Mouse (Mus musculus): ENCODE data around the gene Rbmxl1. TPM values are rescaled to one million over a fixed set of nuclear protein-coding genes. Genes with fewer than 3 reads are reported as not detected.

Gene Rbmxl1
- polyA plus RNA-seq, 1 experiment from 2014 or later, result 344 TPM

DNA sequence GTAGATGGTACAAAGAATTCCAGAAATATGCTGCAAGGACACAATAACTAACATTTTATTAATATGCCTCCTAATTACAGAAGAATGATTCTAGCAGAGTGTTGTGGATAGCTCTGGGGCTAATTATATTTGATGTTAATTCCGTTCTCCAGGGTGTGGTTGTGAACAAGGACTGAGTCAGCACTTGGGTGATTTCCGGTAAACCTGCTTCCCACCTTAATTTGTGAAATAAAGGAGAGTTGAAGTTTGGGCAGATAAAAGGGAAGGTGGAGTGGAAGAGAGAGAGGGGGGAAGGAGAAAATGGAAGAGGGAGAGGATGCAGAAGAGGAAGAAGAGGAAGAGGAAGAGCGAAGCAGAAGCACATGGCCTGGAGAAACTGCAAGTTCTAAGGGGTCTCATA is 19.0 kb downstream of the Rbmxl1 start:
- Histone ChIP-seq H3K4me1 (replicated peaks) (no peaks in the 10 kb centered on the region), H3K27ac (no peak overlapping the region), H3K36me3 (no peaks in the 10 kb centered on the region), H3K4me3 (replicated peaks) (no peak overlapping the region), H3K27me3 (no peaks in the 10 kb centered on the region), H3K9ac (replicated peaks) (no peak overlapping the region), H3K4me2 (no peak overlapping the region), H3K9me3 (no peaks in the 10 kb centered on the region)
- no peak for ATAC-seq (ENCODE audit: insufficient number of reproducible peaks, insufficient read depth, low FRiP score, low TSS enrichment, low read depth)
- 87% methylated on average over 3 of the region's 3 CpGs for WGBS

DNA sequence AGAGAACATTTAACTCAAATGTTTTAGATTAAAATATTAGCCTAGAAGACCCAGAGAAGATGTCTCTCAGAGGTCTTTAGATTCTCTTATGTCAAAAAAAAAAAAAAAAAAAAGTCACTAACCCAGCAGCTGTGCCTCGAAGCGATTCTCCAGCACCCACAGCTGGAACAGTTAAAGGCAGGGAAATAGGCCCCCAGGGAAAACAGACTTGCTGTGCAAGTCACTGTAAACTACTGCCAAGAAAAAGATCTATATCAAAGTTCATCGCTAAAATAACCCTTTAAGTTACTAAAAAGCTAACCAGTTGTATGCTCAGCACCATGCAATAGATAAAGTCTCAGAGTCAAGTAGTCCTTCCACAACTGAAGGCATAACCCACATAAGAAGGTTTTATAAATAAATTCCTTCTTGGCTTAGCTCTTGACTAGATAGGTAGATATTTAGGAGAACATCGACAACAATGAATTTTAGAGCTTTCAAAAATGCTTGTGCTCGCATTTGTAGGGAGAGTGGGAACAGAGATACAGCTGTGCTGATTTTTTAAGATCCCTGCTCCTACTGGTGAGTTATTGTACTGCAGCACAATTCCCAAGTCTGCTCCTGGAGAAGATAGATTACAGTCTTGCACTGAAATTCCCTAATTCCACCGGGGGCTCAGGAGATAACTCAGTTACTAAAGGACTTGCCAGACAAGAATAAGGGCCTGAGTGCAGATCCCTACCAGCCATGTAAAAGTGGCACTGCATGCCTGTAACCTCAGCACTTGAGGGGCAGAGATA is 31.5 kb downstream of the Rbmxl1 start:
- Histone ChIP-seq H3K27ac (no peak overlapping the region), H3K27me3 (no peaks in the 10 kb centered on the region), H3K9me3 (no peaks in the 10 kb centered on the region), H3K4me1 (replicated peaks) (no peaks in the 10 kb centered on the region), H3K36me3 (no peaks in the 10 kb centered on the region), H3K4me3 (replicated peaks) (no peak overlapping the region), H3K4me2 (no peak overlapping the region), H3K9ac (replicated peaks) (no peak overlapping the region)
- 49% methylated on average over 6 of the region's 6 CpGs for WGBS
- ATAC-seq (ENCODE audit: insufficient number of reproducible peaks, insufficient read depth, low FRiP score, low TSS enrichment, low read depth), result no peak

DNA sequence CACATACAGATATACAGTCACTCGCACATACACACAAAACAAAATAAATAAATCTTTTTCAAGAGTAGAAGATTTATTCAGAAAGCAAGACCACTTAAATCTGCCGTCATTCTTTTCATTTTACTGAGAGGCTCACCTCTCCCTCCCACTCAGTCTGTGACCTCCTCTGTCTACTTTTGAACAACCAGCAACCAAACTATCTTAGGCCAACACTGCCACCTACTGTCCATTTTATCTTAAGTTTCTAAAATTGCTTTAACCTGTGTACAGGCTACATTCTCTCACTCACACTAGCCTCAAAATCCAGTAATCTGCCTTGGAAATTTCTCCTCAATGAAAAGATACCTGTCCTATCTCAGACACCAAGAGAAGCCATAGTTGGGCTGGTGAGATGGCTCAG is 40.8 kb downstream of the Rbmxl1 start:
- Histone ChIP-seq H3K27ac (no peak overlapping the region), H3K36me3 (no peaks in the 10 kb centered on the region), H3K4me2 (no peak overlapping the region), H3K9ac (replicated peaks) (no peak overlapping the region), H3K9me3 (no peaks in the 10 kb centered on the region), H3K4me3 (replicated peaks) (no peak overlapping the region), H3K27me3 (no peaks in the 10 kb centered on the region), H3K4me1 (replicated peaks) (no peaks in the 10 kb centered on the region)
- ATAC-seq (ENCODE audit: insufficient number of reproducible peaks, insufficient read depth, low FRiP score, low TSS enrichment, low read depth), result no peak
- WGBS, result 84% methylated on average over 2 of the region's 2 CpGs

DNA sequence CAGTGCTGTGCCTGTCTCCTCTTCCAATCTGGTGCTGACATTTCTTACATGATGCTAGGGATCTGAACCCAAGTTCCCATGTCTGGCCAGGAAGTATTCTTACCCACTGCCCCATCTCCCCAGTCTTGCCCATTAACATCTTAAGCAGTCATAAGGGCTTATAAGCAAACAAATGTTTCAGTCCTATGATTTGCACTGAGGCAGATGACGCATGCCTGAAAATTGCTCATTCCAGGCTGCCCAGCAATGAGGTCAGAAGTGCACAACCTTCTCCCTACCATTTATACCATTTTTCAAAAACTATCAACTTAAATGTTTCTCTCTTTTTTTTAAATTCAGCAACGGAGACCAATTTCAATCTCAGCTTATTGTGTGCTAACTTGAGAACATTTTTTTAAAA is 44.8 kb downstream of the Rbmxl1 start:
- H3K27ac ChIP-seq, result no peak overlapping the region
- no peaks in the 10 kb centered on the region for H3K9me3 ChIP-seq
- no peaks in the 10 kb centered on the region for H3K4me1 ChIP-seq (replicated peaks)
- H3K4me2 ChIP-seq, result no peak overlapping the region
- 83% methylated on average over 2 of the region's 2 CpGs for WGBS
- H3K36me3 ChIP-seq, result no peaks in the 10 kb centered on the region
- no peak for ATAC-seq (ENCODE audit: insufficient number of reproducible peaks, insufficient read depth, low FRiP score, low TSS enrichment, low read depth)
- no peak overlapping the region for H3K4me3 ChIP-seq (replicated peaks)
- no peak overlapping the region for H3K9ac ChIP-seq (replicated peaks)
- no peaks in the 10 kb centered on the region for H3K27me3 ChIP-seq

DNA sequence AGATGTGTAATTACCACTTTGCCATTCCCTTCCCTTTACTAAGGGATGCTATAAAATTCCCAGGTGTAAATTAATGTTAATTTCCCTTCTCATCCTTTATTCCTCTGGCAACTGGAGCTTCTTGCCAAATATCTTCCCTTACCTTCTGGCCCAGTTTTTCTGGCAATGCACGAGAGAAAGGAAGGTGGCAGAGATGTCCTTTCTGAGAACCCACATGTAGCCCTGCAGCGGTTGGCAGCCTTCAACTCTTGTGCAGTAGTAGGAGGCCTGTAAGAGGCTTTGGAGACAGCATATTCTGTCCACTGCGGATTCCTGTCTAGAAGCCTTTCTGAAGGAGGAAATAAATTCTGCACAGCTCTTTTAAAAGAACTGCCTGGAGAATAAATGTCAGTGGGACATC is 52.3 kb downstream of the Rbmxl1 start:
- ATAC-seq (ENCODE audit: insufficient number of reproducible peaks, insufficient read depth, low FRiP score, low TSS enrichment, low read depth), result no peak
- Histone ChIP-seq H3K27me3 (no peaks in the 10 kb centered on the region), H3K4me1 (replicated peaks) (no peaks in the 10 kb centered on the region), H3K9ac (replicated peaks) (no peak overlapping the region), H3K4me2 (no peak overlapping the region), H3K36me3 (no peaks in the 10 kb centered on the region), H3K4me3 (replicated peaks) (no peak overlapping the region), H3K9me3 (no peaks in the 10 kb centered on the region), H3K27ac (no peak overlapping the region)
- 78% methylated on average over 3 of the region's 3 CpGs for WGBS

Other genes with a start within 250 kb of the Rbmxl1 start
- gene Pou4f2, start 72.3 kb downstream of the Rbmxl1 start, polyA plus RNA-seq (2016; fragmentation: Nextera tagmentation; extraction: Ambion mirVana), result not detected in 2 replicates
- gene Slc10a7, start 448 bp upstream of the Rbmxl1 start, polyA plus RNA-seq (2016; fragmentation: Nextera tagmentation; extraction: Ambion mirVana), result 16.5 and 17.5 TPM in 2 replicates